Mouse (Mus musculus): ENCODE data around the gene Vps13d. TPM values are rescaled to one million over a fixed set of nuclear protein-coding genes. Genes with fewer than 3 reads are reported as not detected.
A peak's percentile ranks its signal among the peaks of the same experiment; 100 is the strongest.

The Vps13d gene
- total and polyA plus RNA-seq, 2 experiments from 2014 or later: 7.8 to 35.3 TPM

DNA sequence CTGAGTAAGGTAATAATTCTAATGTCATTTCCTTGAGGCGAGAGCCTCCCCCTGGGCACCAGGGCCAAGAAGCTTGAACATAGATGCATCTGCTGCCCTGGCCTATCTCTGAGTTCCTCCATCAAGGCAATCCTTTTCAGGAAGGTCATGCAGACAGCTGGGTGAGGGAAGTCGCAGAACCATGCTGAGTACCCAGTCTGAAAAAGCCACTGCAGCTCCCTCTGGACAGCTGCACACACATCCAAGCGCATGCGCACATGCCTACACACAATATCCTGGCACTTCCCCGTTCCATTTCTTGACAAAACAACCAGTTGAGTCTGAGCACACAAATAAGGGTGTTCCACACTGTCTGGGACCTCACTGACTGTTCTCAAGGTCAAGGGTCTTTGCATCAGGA, 36.9 kb upstream of the Vps13d start:
- H3K9ac ChIP-seq (replicated peaks; ENCODE audit: low read length): no peak overlapping the region
- 96% methylated on average over 5 of the region's 5 CpGs for WGBS
- H3K27ac ChIP-seq: no peak overlapping the region
- DNase-seq (ENCODE audit: low spot score) (no peak), ATAC-seq (no peak)
- no peak for TF ChIP-seq CTCF (IDR thresholded peaks at IDR 0.05; ENCODE audit: low read depth)
- no peaks in the 10 kb centered on the region for H3K4me1 ChIP-seq (ENCODE audit: insufficient read depth, low read length)
- H3K36me3 ChIP-seq (ENCODE audit: insufficient read depth, low read length): no peaks in the 10 kb centered on the region
- H3K4me2 ChIP-seq (ENCODE audit: low read depth, low read length): no peak overlapping the region
- no peak overlapping the region for H3K4me3 ChIP-seq (ENCODE audit: low read length)
- H3K27me3 ChIP-seq (ENCODE audit: insufficient read depth, low read length): no peaks in the 10 kb centered on the region
- H3K9me3 ChIP-seq (ENCODE audit: low read length): no peaks in the 10 kb centered on the region

DNA sequence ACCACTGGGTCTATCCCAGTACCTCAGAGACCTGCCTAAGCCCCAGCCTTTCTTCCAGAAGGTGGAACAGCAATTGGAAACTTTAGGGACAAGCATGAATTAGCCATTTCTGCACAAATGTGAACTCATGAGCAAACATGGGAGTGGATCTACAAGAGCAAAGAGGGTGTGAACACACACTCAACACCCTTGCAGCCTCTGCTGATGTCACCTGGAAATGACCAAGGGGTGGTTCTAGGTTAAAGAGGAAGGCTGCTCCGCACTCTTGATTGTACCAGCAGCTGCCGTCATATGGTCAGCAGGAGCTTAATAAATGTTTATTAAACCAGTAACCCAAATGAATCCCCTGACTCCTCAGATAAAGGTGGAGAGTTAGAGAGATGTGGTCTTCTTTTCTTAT, 35.8 kb upstream of the Vps13d start:
- Histone ChIP-seq H3K36me3 (ENCODE audit: insufficient read depth, low read length) (no peaks in the 10 kb centered on the region), H3K4me1 (ENCODE audit: insufficient read depth, low read length) (no peaks in the 10 kb centered on the region), H3K27me3 (ENCODE audit: insufficient read depth, low read length) (no peaks in the 10 kb centered on the region), H3K27ac (no peak overlapping the region), H3K4me2 (ENCODE audit: low read depth, low read length) (no peak overlapping the region), H3K9me3 (ENCODE audit: low read length) (no peaks in the 10 kb centered on the region), H3K4me3 (ENCODE audit: low read length) (no peak overlapping the region), H3K9ac (replicated peaks; ENCODE audit: low read length) (no peak overlapping the region)
- no peak for DNase-seq (ENCODE audit: low spot score)
- no peak for ATAC-seq
- TF ChIP-seq CTCF (IDR thresholded peaks at IDR 0.05; ENCODE audit: low read depth): no peak
- 89% methylated on average over 2 of the region's 2 CpGs for WGBS

DNA sequence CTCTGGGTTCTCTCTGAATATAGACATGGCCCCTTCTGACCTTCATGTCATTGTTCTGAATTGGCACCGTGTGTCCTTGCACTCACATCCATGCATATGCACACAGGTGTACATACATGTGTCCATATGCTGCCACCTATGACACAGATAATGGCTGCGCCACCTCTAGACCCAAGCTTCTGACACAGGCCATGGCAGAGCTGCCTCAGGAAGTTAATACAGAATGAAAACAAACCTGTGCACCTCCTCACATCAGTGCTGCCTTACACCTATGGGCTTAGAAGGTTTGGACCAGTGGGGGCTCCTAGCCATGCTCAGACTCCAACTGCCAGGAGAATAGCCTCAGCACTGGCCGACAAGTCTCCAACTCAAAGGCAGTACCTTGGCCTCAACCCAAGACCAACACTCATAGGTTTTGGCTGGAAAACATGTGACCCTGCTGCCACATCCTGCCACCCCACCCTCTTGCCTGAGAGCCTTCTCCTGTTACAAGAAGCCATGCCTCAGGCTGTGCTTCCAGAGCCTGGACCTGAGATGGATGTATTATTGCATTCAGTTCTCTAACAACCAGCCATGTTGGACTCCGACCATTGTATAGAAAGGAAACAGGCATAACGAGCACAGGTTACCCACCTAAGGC, 34.8 kb upstream of the Vps13d start:
- Histone ChIP-seq H3K4me1 (ENCODE audit: insufficient read depth, low read length) (no peaks in the 10 kb centered on the region), H3K27ac (no peak overlapping the region), H3K27me3 (ENCODE audit: insufficient read depth, low read length) (no peaks in the 10 kb centered on the region), H3K9ac (replicated peaks; ENCODE audit: low read length) (no peak overlapping the region), H3K36me3 (ENCODE audit: insufficient read depth, low read length) (no peaks in the 10 kb centered on the region), H3K4me3 (ENCODE audit: low read length) (no peak overlapping the region), H3K9me3 (ENCODE audit: low read length) (no peaks in the 10 kb centered on the region), H3K4me2 (ENCODE audit: low read depth, low read length) (no peak overlapping the region)
- TF ChIP-seq CTCF (IDR thresholded peaks at IDR 0.05; ENCODE audit: low read depth): no peak
- ATAC-seq (no peak), DNase-seq (ENCODE audit: low spot score) (no peak)
- WGBS: 89% methylated on average over 5 of the region's 5 CpGs

DNA sequence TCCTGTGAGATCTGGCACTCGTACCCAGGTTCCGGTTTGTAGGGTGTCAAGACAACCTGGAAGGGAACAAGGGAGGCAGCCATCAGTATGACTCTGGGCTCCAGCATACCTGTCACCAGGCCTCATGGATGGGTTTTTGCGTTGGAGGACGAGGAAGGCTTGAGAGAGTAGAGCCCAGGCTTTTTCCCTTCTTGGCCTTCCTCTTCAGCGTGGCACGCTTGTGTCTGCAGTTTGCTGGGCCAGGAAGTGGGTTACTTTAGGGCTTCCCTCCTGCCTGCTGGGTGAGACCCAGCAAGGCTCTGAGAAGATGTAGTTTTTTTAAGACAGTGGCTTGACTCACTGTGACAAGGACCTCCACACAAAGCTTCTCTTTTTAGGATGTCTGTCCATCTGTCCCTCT, 34.2 kb upstream of the Vps13d start:
- H3K9ac ChIP-seq (replicated peaks; ENCODE audit: low read length): no peak overlapping the region
- no peaks in the 10 kb centered on the region for H3K9me3 ChIP-seq (ENCODE audit: low read length)
- H3K4me2 ChIP-seq (ENCODE audit: low read depth, low read length): no peak overlapping the region
- no peak overlapping the region for H3K27ac ChIP-seq
- H3K4me1 ChIP-seq (ENCODE audit: insufficient read depth, low read length): no peaks in the 10 kb centered on the region
- H3K27me3 ChIP-seq (ENCODE audit: insufficient read depth, low read length): no peaks in the 10 kb centered on the region
- no peak for DNase-seq (ENCODE audit: low spot score)
- no peaks in the 10 kb centered on the region for H3K36me3 ChIP-seq (ENCODE audit: insufficient read depth, low read length)
- no peak for TF ChIP-seq CTCF (IDR thresholded peaks at IDR 0.05; ENCODE audit: low read depth)
- ATAC-seq: no peak
- H3K4me3 ChIP-seq (ENCODE audit: low read length): no peak overlapping the region
- WGBS: 88% methylated on average over 6 of the region's 6 CpGs

DNA sequence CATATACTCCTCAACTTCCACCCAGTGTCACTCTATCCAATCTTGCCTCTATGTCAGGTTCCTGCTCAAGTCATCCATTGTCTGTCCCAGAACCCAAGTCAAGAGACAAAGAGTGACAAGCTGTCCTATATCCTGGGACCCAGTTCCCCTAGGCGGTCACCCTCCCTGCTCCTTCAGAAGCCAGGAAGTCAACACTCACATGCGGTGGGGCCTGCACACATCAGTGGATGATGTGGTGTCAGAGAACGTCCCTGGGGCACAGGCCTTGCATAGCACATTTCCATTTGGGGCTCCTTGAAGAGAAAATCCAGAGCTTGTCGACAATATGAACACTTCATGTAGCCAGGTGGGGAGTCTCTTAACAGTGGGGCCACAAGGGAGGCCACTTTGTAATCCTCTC, 29.8 kb upstream of the Vps13d start:
- H3K4me2 ChIP-seq (ENCODE audit: low read depth, low read length): no peak overlapping the region
- ATAC-seq: no peak
- no peak for TF ChIP-seq CTCF (IDR thresholded peaks at IDR 0.05; ENCODE audit: low read depth)
- no peak for DNase-seq (ENCODE audit: low spot score)
- no peak overlapping the region for H3K27ac ChIP-seq
- no peaks in the 10 kb centered on the region for H3K27me3 ChIP-seq (ENCODE audit: insufficient read depth, low read length)
- H3K4me1 ChIP-seq (ENCODE audit: insufficient read depth, low read length): no peaks in the 10 kb centered on the region
- H3K36me3 ChIP-seq (ENCODE audit: insufficient read depth, low read length): no peaks in the 10 kb centered on the region
- H3K4me3 ChIP-seq (ENCODE audit: low read length): no peak overlapping the region
- WGBS: 93% methylated on average over 4 of the region's 4 CpGs
- no peak overlapping the region for H3K9ac ChIP-seq (replicated peaks; ENCODE audit: low read length)
- no peaks in the 10 kb centered on the region for H3K9me3 ChIP-seq (ENCODE audit: low read length)

DNA sequence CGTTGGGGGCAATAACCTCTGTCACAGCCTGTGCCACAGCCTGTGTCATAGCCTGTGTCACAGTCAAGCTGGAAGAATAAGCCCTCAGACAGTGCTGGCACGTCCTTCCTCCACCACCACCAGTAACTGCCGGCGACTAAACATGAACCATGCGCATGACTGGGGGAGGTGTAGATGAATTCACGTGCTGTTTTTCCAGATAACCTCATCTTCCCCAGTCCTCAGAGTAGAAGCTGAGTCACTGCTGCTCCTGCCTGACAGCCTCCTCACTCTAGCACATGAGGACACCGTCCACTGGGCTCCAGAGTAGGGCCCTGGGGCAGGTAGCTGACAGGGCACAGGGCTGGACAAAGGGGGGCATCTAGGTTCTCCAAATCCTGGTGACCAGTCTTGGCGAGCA, 27.3 kb upstream of the Vps13d start:
- Histone ChIP-seq H3K27me3 (ENCODE audit: insufficient read depth, low read length) (no peaks in the 10 kb centered on the region), H3K36me3 (ENCODE audit: insufficient read depth, low read length) (no peaks in the 10 kb centered on the region), H3K27ac (no peak overlapping the region), H3K4me2 (ENCODE audit: low read depth, low read length) (no peak overlapping the region), H3K9ac (replicated peaks; ENCODE audit: low read length) (no peak overlapping the region), H3K4me3 (ENCODE audit: low read length) (no peak overlapping the region), H3K9me3 (ENCODE audit: low read length) (no peaks in the 10 kb centered on the region), H3K4me1 (ENCODE audit: insufficient read depth, low read length) (no peaks in the 10 kb centered on the region)
- TF ChIP-seq CTCF (IDR thresholded peaks at IDR 0.05; ENCODE audit: low read depth): no peak
- WGBS: 81% methylated on average over 8 of the region's 8 CpGs
- DNase-seq (ENCODE audit: low spot score) (no peak), ATAC-seq (peak; percentile 45; the same call in 1 of the 2 replicates)

DNA sequence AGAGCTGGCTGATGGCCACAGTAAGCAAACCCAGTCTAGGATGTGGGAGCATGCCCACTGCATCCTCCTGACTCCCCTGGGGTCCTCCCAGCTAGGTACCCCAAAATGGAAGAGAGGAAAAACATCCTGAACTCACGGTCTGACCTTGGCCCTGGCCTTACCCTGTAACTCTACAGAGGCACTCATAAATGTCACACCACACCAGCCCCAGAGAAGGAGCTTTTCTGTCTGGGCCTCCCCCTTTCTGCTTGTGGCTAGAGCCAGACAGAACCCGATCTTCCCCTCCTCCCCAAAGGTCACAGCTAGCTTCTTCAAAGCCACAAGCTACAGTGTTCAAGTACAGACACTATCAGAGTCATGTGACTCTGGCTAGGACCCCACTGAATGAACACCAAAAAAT, 26.6 kb upstream of the Vps13d start:
- WGBS: 82% methylated on average over 2 of the region's 2 CpGs
- no peak for ATAC-seq
- H3K4me2 ChIP-seq (ENCODE audit: low read depth, low read length): no peak overlapping the region

More for the DNA sequence above, 26.6 kb upstream of the Vps13d start:
- no peak for TF ChIP-seq CTCF (IDR thresholded peaks at IDR 0.05; ENCODE audit: low read depth)
- DNase-seq (ENCODE audit: low spot score): no peak
- Histone ChIP-seq H3K27ac (no peak overlapping the region), H3K4me3 (ENCODE audit: low read length) (no peak overlapping the region), H3K36me3 (ENCODE audit: insufficient read depth, low read length) (no peaks in the 10 kb centered on the region), H3K9ac (replicated peaks; ENCODE audit: low read length) (no peak overlapping the region), H3K27me3 (ENCODE audit: insufficient read depth, low read length) (no peaks in the 10 kb centered on the region), H3K4me1 (ENCODE audit: insufficient read depth, low read length) (no peaks in the 10 kb centered on the region), H3K9me3 (ENCODE audit: low read length) (no peaks in the 10 kb centered on the region)

Data from hindbrain, postnatal 0 days (tissue).